Mouse (Mus musculus): ENCODE results near the gene Zfp408. TPM values are rescaled to one million over a fixed set of nuclear protein-coding genes. Genes with fewer than 3 reads are reported as not detected.
"Not testable (repeated sequence)": the region's sequence is repeated elsewhere in the genome, so short reads cannot be mapped to it uniquely, and the experiment has no call there.

Zfp408 gene
- polyA plus RNA-seq, 1 experiment from 2014 or later, result 7.9 TPM

DNA sequence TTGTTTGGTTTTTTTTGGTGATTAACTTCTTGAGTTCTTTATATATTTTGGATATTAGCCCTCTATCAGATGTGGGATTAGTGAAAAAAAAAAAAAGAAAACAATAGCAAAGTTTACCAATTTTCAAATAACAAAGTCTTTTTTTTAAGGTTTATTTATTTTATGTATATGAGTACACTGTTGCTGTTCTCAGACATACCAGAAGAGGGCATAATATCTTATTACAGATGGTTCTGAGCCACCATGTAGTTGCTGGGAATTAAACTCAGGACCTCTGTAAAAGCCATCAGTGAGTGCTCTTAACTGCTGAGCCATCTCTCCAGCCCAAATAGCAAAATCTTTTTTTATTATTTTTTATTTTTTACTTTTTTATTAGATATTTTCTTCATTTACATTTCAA, 40.2 kb downstream of the Zfp408 start:
- not testable (repeated sequence) for H3K9me3 ChIP-seq (replicated peaks; ENCODE audit: control insufficient read depth, low read length); H3K4me1 ChIP-seq (ENCODE audit: control insufficient read depth, insufficient read depth, low read length); H3K4me2 ChIP-seq (ENCODE audit: low read depth, low read length); H3K9ac ChIP-seq (ENCODE audit: low read length); H3K27me3 ChIP-seq (ENCODE audit: control insufficient read depth, insufficient read depth, low read length); H3K4me3 ChIP-seq (ENCODE audit: low read length); ATAC-seq (replicated peaks; ENCODE audit: extremely low read depth, insufficient read depth, low FRiP score); H3K27ac ChIP-seq (ENCODE audit: low read length)
- peaks cover 22% of the 10 kb centered on the region for H3K36me3 ChIP-seq (ENCODE audit: control insufficient read depth, insufficient read depth)

DNA sequence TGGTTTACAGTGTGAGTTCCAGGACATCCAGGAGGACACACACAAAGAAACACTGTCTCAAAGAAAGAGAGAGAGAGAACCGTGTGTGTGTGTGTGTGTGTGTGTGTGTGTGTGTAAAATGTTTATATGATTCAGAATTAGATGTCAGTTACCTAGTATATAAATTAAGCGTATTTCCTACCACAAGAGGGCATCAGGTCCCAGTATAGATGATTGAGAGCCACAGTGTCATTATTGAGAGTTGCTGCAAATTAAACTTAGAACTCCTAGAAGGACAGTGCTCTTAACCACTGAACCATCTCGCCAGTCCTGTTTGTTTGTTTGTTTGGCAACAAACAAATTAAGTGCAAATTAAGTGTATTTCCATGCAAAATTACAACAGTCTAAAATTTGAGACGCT, 47.2 kb downstream of the Zfp408 start:
- H3K27me3 ChIP-seq (ENCODE audit: control insufficient read depth, insufficient read depth, low read length), result no peaks in the 10 kb centered on the region
- WGBS, result 90% methylated on average over 4 of the region's 4 CpGs
- H3K36me3 ChIP-seq (ENCODE audit: control insufficient read depth, insufficient read depth), result peaks cover 61% of the 10 kb centered on the region
- H3K4me2 ChIP-seq (ENCODE audit: low read depth, low read length), result no peak overlapping the region
- no peak overlapping the region for H3K9ac ChIP-seq (ENCODE audit: low read length)
- no peaks in the 10 kb centered on the region for H3K9me3 ChIP-seq (replicated peaks; ENCODE audit: control insufficient read depth, low read length)
- H3K4me1 ChIP-seq (ENCODE audit: control insufficient read depth, insufficient read depth, low read length), result no peaks in the 10 kb centered on the region
- no peak overlapping the region for H3K4me3 ChIP-seq (ENCODE audit: low read length)
- ATAC-seq (replicated peaks; ENCODE audit: extremely low read depth, insufficient read depth, low FRiP score), result no peak
- no peak overlapping the region for H3K27ac ChIP-seq (ENCODE audit: low read length)

DNA sequence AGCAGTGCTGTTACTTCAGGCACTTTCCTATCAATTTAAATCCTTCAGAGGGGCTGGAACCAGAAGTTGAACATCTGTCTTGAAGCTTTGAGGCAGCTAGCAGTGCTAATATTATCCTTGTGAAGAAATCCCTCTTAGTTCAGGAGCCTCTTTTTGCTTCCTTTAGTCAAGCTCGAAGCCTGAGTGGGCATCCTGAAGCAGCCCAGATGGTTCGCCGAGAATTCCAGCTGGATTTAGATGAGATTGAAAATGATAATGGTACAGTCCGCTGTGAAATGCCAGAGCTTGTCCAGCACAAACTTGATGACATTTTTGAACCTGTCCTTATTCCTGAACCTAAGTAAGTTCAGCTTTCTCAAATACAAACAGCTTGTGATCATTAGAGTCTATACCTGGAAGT, 49.1 kb downstream of the Zfp408 start:
- WGBS, result 91% methylated on average over 4 of the region's 4 CpGs

More for the DNA sequence above, 49.1 kb downstream of the Zfp408 start:
- Histone ChIP-seq H3K4me2 (ENCODE audit: low read depth, low read length) (no peak overlapping the region), H3K27ac (ENCODE audit: low read length) (no peak overlapping the region), H3K4me3 (ENCODE audit: low read length) (no peak overlapping the region), H3K4me1 (ENCODE audit: control insufficient read depth, insufficient read depth, low read length) (no peaks in the 10 kb centered on the region), H3K9ac (ENCODE audit: low read length) (no peak overlapping the region), H3K36me3 (ENCODE audit: control insufficient read depth, insufficient read depth) (peaks cover 64% of the 10 kb centered on the region), H3K9me3 (replicated peaks; ENCODE audit: control insufficient read depth, low read length) (no peaks in the 10 kb centered on the region), H3K27me3 (ENCODE audit: control insufficient read depth, insufficient read depth, low read length) (no peaks in the 10 kb centered on the region)
- no peak for ATAC-seq (replicated peaks; ENCODE audit: extremely low read depth, insufficient read depth, low FRiP score)

Other genes with a start within 250 kb of the Zfp408 start
- gene 1110051M20Rik, start 205.1 kb downstream of the Zfp408 start, polyA plus RNA-seq (2015; fragmentation: Nextera tagmentation; extraction: Ambion mirVana), result 42.9 and 46.0 TPM in 2 replicates
- gene Lrp4, start 192.3 kb downstream of the Zfp408 start, polyA plus RNA-seq (2015; fragmentation: Nextera tagmentation; extraction: Ambion mirVana), result 3.9 and 4.5 TPM in 2 replicates
- 61.1 and 63.6 TPM in 2 replicates for gene Ckap5, start 123.0 kb downstream of the Zfp408 start, polyA plus RNA-seq (2015; fragmentation: Nextera tagmentation; extraction: Ambion mirVana)
- 0.55 and 0.89 TPM in 2 replicates for gene F2, start 13.4 kb downstream of the Zfp408 start, polyA plus RNA-seq (2015; fragmentation: Nextera tagmentation; extraction: Ambion mirVana)
- gene Arhgap1, start 69 bp upstream of the Zfp408 start, polyA plus RNA-seq (2015; fragmentation: Nextera tagmentation; extraction: Ambion mirVana), result 120 and 122 TPM in 2 replicates
- gene Atg13, start 60.8 kb upstream of the Zfp408 start, polyA plus RNA-seq (2015; fragmentation: Nextera tagmentation; extraction: Ambion mirVana), result 25.2 and 26.0 TPM in 2 replicates
- gene Harbi1, start 61.1 kb upstream of the Zfp408 start, polyA plus RNA-seq (2015; fragmentation: Nextera tagmentation; extraction: Ambion mirVana), result 12.2 and 12.5 TPM in 2 replicates
- gene Ambra1, start 80.3 kb upstream of the Zfp408 start, polyA plus RNA-seq (2015; fragmentation: Nextera tagmentation; extraction: Ambion mirVana), result 11.3 and 11.4 TPM in 2 replicates

Data from heart, embryonic 16.5 days (tissue).